Mouse (Mus musculus) midbrain, postnatal 0 days (tissue): ENCODE results near the gene Trmo. TPM values are rescaled to one million over a fixed set of nuclear protein-coding genes. Genes with fewer than 3 reads are reported as not detected.

ENCODE experiments used
- ATAC-seq: fragments of 200-750 bp; cut with Nextera tagmentation; 2 replicates; pipeline ENCODE4 v1.8.0; 2017; ENCODE audit warnings: moderate number of reproducible peaks, mild to moderate bottlenecking, moderate TSS enrichment, moderate library complexity; ENCODE audit not compliant: low FRiP score
- DNase-seq: peaks from one replicate; pipeline ENCODE4 v3.0.0-alpha.2; 2015; ENCODE audit warnings: low spot score
- H3K27ac ChIP-seq: fragments of 300-500 bp; sonication (generic); 2 replicates; pipeline ENCODE4 v1.5.1; 2014; ENCODE audit warnings: low read depth, mild to moderate bottlenecking, low read length, mixed read lengths
- H3K27me3 ChIP-seq: fragments of 300-500 bp; sonication (generic); 2 replicates; pipeline ENCODE4 v1.6.1; 2014; ENCODE audit warnings: low read length, control low read depth, mixed read lengths; ENCODE audit not compliant: insufficient read depth
- H3K36me3 ChIP-seq: fragments of 300-500 bp; sonication (generic); 2 replicates; pipeline ENCODE4 v1.6.1; 2014; ENCODE audit warnings: low read length, control low read depth, mixed read lengths; ENCODE audit not compliant: insufficient read depth
- H3K4me1 ChIP-seq: fragments of 300-500 bp; sonication (generic); 2 replicates; pipeline ENCODE4 v1.6.1; 2014; ENCODE audit warnings: mild to moderate bottlenecking, control low read depth, antibody characterized with exemption, low read length, mixed read lengths; ENCODE audit not compliant: insufficient read depth
- H3K4me2 ChIP-seq: fragments of 300-500 bp; sonication (generic); 2 replicates; pipeline ENCODE4 v1.6.1; 2014; ENCODE audit warnings: low read depth, mild to moderate bottlenecking, low read length, mixed read lengths; ENCODE audit not compliant: poor library complexity, severe bottlenecking
- H3K4me3 ChIP-seq: fragments of 300-500 bp; sonication (generic); 2 replicates; pipeline ENCODE4 v1.5.1; 2014; ENCODE audit warnings: low read depth, mild to moderate bottlenecking, low read length, moderate library complexity
- H3K9ac ChIP-seq: fragments of 300-500 bp; sonication (generic); replicated peaks from 2 replicates; pipeline ENCODE4 v1.6.1; 2014; ENCODE audit warnings: mild to moderate bottlenecking, low read length, moderate library complexity, mixed read lengths; ENCODE audit not compliant: poor library complexity, severe bottlenecking
- H3K9me3 ChIP-seq: fragments of 300-500 bp; sonication (generic); 2 replicates; pipeline ENCODE4 v1.6.1; 2016; ENCODE audit warnings: low read length, control low read depth
- CTCF ChIP-seq: IDR thresholded peaks from 2 replicates; pipeline ENCODE4 v1.5.1; 2016; ENCODE audit warnings: antibody characterized with exemption, mild to moderate bottlenecking
- WGBS: fragments of 180-500 bp; shearing (Covaris S2); extraction: QIAGEN DNeasy Blood & Tissue Kit; methylation state at CpG from one replicate; pipeline ENCODE4 v1.1.7; 2014; 5-methylcytosine and 5-hydroxymethylcytosine counted together
- polyA plus RNA-seq: library from polyadenylated mRNA; unstranded; fragments of >200 nt; fragmentation: Nextera tagmentation; extraction: Ambion mirVana; gene quantifications from 2 replicates; pipeline ENCODE4 v1.2.1, GENCODE M21; 2015
- total RNA-seq: library from RNA; depleted of rRNA; stranded (reverse); fragments of >200 nt; gene quantifications from 2 replicates; pipeline ENCODE4 v1.2.3, GENCODE M21; 2014

The Trmo gene
- total and polyA plus RNA-seq, 2 experiments from 2014 or later: 4.4 to 8.8 TPM

DNA sequence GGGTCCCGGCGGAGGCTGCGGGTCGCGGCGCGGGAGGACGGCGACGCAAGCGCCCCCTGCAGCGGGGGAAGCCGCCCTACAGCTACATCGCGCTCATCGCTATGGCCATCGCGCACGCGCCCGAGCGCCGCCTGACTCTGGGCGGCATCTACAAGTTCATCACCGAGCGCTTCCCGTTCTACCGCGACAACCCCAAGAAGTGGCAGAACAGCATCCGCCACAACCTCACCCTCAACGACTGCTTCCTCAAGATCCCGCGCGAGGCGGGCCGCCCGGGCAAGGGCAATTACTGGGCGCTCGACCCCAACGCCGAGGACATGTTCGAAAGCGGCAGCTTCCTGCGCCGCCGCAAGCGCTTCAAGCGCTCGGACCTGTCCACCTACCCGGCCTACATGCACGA lies 44.9 kb downstream of the Trmo start:
- Histone ChIP-seq H3K27ac (no peak overlapping the region), H3K27me3 (peaks cover 79% of the 10 kb centered on the region), H3K9ac (no peak overlapping the region), H3K4me1 (peaks cover 4% of the 10 kb centered on the region; the same call in 1 of the 2 replicates), H3K4me2 (peak overlapping the region; percentile 43), H3K9me3 (no peaks in the 10 kb centered on the region), H3K4me3 (peak overlapping the region; percentile 38), H3K36me3 (no peaks in the 10 kb centered on the region)
- ATAC-seq (0 out of 2 replicates have a peak, but pooled peaks have one; percentile 41), DNase-seq (peak; percentile 12)
- under 1% methylated on average over 46 of the region's 51 CpGs for WGBS
- no peak for TF ChIP-seq CTCF

DNA sequence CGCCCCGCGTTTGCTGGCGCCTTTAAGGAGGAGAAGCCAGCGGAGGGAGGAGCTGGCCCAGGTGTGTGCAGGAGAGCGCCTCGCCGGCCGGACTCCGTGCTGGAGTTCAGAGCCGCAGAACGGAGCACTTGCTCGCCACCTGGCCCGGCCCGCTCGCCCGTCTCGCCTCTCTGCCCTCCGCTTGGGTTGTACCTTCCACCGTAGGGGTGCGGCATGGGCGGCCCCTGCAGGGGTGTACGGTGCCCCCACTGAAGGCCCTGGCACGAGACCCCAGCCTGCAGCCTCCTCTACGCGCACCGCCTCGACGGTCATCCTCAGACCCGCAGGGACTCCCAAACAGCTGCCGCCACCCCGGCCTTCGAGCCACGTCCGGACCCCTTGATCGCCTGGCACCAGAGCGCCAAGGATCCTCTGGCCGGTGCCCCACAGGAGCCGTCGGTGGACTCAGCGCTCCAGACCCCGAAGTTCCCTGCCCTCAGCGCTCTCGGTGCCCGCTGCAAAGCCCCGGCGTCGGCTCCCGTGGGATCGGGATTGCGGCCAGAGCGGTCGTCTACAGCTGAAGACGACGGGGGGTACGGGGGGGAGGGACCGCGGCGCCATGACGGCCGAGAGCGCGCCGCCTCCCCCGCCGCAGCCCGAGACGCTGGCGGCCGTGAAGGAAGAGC lies 45.5 kb downstream of the Trmo start, which contains the start of gene Foxe1:
Gene Foxe1 (plus strand): TSS at position 14 of the 665 bp plus-strand sequence.
- Histone ChIP-seq H3K9me3 (no peaks in the 10 kb centered on the region), H3K4me2 (peak within 1 kb of the TSS; percentile 43), H3K27ac (no peak within 1 kb of the TSS), H3K4me1 (peaks cover 4% of the 10 kb centered on the region; the same call in 1 of the 2 replicates), H3K36me3 (no peaks in the 10 kb centered on the region), H3K9ac (no peak within 1 kb of the TSS), H3K27me3 (peaks cover 77% of the 10 kb centered on the region), H3K4me3 (peak within 1 kb of the TSS; percentile 38)
- no peak for TF ChIP-seq CTCF
- 3% methylated on average over 62 of the region's 70 CpGs for WGBS
- no peak for DNase-seq
- no peak for ATAC-seq

DNA sequence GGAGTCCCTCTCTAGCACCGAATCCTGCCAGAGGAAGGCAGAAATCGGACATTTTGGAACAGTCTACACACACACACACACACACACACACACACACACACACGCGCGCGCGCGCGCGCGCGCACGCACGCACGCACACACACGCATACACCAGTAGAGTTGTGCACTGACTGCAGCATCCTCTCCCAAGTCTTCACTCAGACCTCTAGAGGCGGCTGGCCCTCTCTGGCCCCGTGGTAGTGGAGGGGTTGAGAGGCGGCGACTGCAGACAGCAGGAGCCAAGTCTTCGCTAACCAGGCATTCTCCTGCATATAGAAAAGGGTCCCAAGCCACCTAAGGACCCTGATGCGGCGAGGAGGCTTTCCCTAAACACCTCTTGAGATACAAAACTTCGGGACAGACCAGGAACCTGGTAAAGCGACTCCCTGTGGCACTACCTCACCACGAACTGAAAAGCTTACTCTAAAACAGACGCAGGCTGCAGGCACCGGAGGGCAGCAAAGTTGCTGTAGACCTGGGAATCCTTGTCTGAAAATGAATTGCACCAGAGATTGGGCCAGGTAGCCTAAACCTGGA lies 46.4 kb downstream of the Trmo start:
- DNase-seq: no peak
- Histone ChIP-seq H3K27me3 (peaks cover 87% of the 10 kb centered on the region), H3K9me3 (no peaks in the 10 kb centered on the region), H3K27ac (no peak overlapping the region), H3K4me1 (peaks cover 4% of the 10 kb centered on the region; the same call in 1 of the 2 replicates), H3K9ac (no peak overlapping the region), H3K4me3 (no peak overlapping the region), H3K36me3 (no peaks in the 10 kb centered on the region), H3K4me2 (peak overlapping the region; percentile 18; the same call in 1 of the 2 replicates)
- TF ChIP-seq CTCF: no peak
- no peak for ATAC-seq
- WGBS: under 1% methylated on average over 28 of the region's 28 CpGs

DNA sequence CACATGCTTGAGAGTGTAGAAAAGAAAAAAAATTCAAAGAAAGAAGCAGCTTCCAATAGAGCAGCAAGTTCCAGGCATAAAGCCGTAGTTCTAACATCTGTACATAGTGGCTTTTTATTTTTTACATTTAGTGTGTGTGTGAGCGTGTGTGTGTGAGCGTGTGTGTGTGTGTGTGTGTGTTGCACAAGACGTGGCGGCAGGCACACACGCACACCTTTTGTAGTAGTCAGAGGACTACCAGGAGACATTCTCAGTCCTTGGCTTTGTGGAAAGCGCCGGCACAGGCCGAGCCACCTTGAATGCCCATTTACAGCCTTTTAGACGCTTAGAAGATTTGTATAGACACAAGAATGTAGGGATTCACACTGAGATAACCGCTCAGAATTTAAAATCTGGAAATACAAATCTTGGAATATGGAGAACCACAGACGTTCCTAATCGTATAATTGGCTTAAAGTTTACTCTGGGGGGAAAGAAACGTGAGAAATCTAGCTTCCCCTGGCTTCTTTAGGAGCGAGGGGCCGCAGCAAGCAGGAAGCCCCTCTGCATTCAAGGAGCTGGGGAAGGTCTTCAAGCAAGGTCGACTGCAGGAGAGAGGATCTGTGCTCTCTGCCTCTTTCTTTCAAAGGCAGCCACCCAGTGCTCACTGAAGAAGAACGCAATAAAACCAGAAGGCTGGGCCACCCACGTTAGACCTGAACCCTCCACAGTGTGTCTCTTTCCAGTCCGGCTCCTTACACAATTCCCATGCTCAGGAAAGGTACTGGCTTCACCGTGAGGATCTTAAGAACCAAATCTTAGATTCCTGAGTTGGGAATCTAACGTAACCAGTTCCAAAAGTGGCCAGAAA lies 47.2 kb downstream of the Trmo start:
- peak overlapping the region; percentile 18; the same call in 1 of the 2 replicates for H3K4me2 ChIP-seq
- peaks cover 4% of the 10 kb centered on the region; the same call in 1 of the 2 replicates for H3K4me1 ChIP-seq
- H3K9ac ChIP-seq: no peak overlapping the region
- ATAC-seq (no peak), DNase-seq (no peak)
- H3K9me3 ChIP-seq: no peaks in the 10 kb centered on the region
- 8% methylated on average over 22 of the region's 22 CpGs for WGBS
- H3K27ac ChIP-seq: no peak overlapping the region
- H3K27me3 ChIP-seq: peaks cover 87% of the 10 kb centered on the region
- no peak for TF ChIP-seq CTCF
- no peaks in the 10 kb centered on the region for H3K36me3 ChIP-seq
- no peak overlapping the region for H3K4me3 ChIP-seq

DNA sequence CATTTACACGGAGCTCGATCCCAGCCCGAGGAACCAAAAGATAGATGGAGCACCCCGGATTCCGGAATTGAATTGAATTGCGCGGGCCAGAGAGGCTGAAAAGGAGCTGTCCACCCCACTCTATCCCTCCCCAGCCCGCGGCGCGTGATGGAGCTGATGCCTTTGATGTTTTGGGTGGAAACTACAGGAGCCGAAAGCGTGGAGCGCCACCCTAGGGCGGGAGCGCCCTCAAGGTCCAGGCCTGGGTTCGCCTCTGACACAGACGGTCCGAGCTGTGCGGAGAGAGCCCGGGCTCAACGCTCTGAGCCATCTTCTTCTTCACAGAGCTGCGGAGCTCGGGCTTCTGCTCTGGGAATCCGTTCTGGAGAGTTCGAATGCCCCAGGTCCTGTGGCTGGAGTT lies 49.7 kb downstream of the Trmo start:
- Histone ChIP-seq H3K36me3 (no peaks in the 10 kb centered on the region), H3K4me2 (no peak overlapping the region), H3K4me1 (peaks cover 4% of the 10 kb centered on the region; the same call in 1 of the 2 replicates), H3K27ac (no peak overlapping the region), H3K9me3 (no peaks in the 10 kb centered on the region), H3K27me3 (peaks cover 69% of the 10 kb centered on the region), H3K4me3 (no peak overlapping the region), H3K9ac (no peak overlapping the region)
- WGBS: 1% methylated on average over 26 of the region's 26 CpGs
- TF ChIP-seq CTCF: no peak
- DNase-seq: no peak
- no peak for ATAC-seq
